Mouse (Mus musculus): ENCODE data around the gene RPS10-NUDT3.
"Not testable (repeated sequence)": the region's sequence is repeated elsewhere in the genome, so short reads cannot be mapped to it uniquely, and the experiment has no call there.

The RPS10-NUDT3 gene

DNA sequence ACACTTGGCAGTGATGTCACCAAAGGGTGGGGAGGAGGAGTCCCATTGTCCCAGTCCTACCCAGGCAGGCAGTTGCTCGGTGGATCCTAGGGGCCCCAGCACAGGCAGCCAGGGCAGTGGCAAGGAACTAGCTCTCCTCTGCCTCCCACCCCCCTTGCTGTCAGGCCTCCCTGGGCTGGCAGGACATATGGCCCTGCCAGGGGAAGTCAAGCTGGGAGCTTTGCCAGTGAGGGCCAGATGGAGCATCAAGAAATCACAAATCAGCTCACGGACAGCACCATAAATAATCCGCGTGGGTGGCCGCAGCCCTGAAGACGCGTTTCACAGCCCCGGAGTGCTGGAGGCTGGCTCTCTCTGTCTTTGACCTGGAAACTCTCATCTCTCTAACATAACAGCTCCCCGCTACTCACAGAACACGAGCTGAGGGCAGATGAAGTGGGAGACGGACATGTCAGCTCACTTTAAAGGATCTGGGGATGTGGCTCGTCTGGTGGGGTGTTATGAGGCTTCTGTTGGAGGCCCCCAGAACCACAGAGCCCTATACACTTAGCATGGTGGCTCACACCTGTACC is 7.6 kb upstream of the RPS10-NUDT3 start:
- no peak for DNase-seq (ENCODE audit: low spot score)

DNA sequence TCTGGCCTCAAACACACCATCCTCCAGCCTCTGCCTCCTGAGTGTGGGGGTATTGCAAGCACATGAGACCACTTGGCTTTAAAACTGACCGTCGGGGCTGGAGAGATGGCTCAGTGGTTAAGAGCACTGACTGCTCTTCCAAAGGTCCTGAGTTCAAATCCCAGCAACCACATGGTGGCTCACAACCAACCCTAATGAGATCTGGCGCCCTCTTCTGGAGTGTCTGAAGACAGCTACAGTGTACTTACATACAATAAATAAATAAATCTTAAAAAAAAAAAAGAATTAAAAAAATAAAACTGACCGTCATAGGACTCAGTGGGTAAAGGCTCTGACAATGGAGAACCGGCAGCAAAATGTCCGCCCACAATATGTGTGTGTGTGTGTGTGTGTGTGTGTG is 4.8 kb upstream of the RPS10-NUDT3 start:
- DNase-seq (ENCODE audit: low spot score), result not testable (repeated sequence)

DNA sequence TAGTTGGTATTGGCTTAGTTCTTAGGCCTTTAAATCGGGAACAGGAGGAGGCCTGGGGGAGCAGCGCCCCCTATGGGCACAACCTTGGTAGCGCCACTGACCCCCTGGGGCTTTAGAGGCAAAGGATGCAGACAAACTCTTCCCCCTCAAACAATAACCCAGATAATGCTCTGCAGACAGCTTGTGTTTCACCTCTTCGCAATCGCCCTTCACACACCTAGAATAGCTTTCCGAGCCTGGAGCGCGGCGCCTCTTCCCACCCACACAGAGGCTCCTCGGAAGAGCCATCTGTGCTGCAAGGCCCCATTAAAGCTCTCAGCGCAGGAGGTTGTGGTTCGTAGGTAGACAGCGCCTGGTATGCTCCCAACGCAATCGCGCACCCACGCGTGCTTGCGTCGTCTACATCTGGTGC is 3.9 kb upstream of the RPS10-NUDT3 start:
- no peak for DNase-seq (ENCODE audit: low spot score)

DNA sequence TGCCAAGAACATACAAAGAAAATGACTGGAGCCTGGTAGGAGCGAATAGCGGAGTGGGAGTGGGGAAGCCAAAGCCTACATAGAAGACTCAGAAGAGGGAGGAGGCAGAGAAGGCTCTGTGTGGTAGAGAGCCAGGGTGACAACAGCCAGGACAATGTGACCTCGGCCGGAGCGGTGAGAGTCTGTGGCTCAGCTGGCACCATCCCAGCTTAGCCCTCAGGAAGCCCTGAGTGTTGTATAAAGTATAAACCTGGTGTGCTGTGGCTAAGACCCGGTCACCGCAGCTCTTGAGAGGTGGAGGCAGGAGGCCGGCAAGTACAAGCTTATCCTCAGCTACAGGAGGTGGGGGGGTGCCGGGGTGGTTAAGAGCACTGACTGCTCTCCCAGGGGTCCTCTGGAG is 2.3 kb upstream of the RPS10-NUDT3 start:
- no peak for DNase-seq (ENCODE audit: low spot score)

DNA sequence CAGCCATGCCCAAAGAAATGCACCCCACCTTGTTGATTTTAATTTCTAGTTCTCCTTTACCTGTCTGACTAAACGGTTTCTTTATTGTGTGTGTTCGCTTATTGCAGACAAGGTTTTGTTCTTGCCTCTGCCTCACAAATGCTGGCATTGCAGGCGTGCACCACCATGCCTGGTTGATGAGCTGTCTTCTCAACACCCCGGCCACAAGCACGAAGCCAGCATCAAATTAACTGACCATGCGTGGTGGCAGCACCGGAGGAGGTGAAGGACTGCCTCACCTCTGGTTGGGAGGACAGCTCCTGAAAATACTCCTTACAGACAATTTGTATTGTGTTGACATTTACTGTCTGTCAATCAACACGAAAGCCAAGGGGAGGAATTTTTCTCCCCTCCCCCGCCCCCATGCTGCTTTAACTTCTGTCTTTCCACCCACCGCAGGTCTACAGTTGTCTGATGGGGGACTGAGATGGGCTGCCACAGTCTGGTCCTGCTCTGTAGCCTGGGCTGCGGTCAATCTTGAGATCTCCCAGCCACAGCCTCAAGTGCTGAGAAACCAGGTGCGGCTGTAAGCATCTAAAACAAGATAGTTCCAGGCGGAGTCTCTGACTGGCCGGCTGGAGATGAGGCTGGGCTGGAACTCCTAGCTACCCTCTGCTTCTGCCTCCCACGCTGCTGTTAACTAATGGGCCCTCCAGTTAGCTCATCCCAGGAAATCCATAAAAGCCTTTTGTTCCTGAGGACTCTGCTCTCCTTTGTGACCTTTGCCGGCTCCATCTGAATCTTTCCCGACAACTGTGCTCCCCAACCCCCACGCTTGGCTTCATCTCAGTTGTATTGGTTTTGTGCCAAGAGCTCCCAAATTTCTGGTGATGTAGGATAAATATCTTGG is 1.4 kb upstream of the RPS10-NUDT3 start, which contains the start of gene Rps10:
Rps10 (minus strand) TSS at position 538 of the 889 bp plus-strand sequence.
- DNase-seq (ENCODE audit: low spot score), result no peak

DNA sequence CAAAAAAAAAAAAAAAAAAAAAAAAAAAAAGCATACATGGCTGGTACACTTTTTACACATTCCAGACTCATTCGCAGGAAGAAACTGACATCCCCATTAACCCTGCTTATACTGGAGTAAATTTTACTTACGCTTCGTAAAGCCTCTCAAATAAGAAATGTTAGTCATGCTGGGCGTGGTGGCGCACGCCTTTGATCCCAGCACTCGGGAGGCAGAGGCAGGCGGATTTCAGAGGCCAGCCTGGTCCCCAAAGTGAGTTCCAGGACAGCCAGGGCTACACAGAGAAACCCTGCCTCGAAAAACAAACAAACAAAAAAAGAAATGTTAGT is 517 bp upstream of the RPS10-NUDT3 start:
- DNase-seq (ENCODE audit: low spot score), result not testable (repeated sequence)

DNA sequence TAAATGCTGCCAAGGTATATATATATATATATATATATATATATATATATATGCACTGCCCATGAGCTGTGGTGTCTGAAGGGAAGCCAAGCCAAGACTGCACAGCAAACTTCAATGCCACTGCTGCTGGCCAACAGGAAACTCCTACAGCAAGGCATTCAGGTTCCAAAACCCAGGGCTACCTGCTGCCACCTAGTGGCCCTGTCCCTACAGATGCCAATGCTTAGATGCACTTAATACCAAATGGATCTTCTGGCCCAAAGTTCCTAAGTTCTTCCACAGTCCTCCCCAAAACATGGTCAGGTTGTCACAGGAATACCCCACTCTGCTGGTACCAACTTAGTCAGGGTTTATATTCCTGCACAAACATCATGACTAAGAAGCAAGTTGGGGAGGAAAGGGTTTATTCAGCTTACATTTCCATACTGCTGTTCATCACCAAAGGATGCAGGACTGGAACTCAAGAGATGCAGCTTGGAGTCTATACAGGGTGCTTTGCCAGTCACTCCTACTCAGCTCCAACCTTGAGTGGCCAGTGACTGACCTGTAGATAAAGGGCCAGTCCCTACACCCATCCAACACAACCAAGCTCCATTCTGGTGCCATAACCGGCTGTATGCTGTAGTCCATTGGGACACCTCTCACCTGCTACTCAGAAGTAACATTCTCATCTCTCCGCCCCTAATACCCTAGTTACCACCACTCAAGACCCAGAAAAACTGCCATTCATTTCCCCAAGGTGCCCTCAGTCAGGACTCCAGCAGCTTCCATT is 5.6 kb downstream of the RPS10-NUDT3 start:
- peak; percentile 81 for DNase-seq (ENCODE audit: low spot score)

DNA sequence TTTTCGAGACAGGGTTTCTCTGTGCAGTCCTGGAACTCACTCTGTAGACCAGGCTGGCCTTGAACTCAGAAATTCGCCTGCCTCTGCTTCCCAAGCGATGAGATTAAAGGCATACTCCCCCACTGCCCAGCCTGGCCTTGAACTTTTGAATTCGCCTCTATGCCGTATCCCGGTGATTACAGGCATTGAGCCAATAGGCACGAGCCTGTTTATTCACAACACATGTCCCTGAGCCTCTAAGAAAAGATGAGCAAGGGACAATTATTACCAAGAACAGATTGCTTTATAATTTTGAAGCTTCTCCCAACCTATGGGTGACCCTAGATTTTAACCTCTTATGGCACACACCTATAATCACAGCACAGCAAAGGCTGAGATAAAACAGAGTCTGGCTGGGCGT is 6.6 kb downstream of the RPS10-NUDT3 start:
- no peak for DNase-seq (ENCODE audit: low spot score)

DNA sequence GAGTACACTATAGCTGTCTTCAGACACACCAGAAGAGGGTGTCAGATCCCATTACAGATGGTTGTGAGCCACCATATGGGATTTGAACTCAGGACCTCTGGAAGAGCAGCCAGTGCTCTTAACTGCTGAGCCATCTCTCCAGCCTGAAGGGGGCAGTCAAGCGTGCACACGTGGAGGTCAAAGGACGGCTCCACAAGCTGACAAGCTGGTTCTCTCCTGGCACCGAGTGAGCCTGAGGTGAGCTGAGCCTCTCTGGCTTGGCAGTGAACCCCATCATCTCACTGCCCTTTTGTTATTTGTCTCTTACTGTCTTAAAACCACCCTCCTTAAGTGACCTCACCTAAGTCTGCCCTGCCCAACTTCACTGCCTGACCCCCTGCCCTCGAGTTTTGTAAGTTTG is 7.6 kb downstream of the RPS10-NUDT3 start:
- DNase-seq (ENCODE audit: low spot score), result no peak

DNA sequence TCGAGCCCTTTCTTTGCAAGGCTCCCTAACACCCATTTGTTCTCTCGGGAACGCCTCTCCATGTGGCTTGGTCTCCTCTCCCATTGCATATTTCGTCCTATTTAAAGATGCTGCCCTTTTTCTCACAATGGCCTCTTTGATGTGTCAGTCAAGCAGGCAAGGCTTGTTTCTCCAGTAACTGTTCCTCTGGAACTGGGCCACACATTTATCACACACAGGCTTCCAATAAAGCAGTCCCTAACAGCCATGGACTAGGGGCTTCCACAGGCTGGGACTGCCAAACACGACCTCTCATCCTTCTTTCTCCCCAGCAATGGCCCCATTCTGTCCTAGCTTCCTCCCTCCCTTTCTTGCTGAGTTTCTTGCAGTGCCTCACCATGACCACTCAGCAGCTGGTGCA is 8.3 kb downstream of the RPS10-NUDT3 start:
- no peak for DNase-seq (ENCODE audit: low spot score)

DNA sequence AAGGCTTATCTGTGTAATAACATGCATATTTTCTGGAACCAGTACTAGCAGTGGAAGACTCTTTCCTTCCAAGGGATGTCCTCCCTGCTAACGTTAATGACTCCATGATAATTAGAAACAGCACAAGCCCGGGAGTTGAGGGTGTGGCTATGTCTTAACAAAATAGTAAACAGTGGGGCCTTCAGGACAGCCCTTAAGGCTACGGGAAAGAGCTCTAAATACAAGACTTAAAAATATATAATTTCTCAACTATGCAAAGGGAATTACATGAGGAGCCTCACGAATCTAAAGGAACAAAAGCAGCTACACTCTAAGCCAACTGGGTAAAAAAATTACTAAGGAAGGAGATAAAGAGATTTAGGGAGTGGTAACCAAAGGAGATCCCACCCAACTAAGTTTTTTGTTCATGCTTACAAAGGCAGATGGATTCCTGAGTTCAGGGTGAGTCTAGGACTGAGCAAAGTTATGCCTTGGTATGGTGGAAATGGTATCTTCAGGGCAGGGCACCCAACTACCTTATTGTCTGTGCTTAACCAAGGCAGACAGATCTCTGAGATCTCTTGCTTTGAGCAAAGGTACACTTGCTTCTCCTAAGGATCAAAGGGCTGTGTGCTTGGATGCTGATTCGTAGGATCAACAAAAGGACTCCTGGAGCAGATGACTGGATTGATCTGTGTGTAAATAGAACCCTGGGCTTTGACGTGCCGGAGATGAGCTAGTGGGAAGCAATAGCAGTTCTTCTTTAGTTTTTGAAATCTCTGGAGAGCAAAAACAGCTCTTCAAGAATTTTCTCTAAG is 9.4 kb downstream of the RPS10-NUDT3 start:
- no peak for DNase-seq (ENCODE audit: low spot score)

DNA sequence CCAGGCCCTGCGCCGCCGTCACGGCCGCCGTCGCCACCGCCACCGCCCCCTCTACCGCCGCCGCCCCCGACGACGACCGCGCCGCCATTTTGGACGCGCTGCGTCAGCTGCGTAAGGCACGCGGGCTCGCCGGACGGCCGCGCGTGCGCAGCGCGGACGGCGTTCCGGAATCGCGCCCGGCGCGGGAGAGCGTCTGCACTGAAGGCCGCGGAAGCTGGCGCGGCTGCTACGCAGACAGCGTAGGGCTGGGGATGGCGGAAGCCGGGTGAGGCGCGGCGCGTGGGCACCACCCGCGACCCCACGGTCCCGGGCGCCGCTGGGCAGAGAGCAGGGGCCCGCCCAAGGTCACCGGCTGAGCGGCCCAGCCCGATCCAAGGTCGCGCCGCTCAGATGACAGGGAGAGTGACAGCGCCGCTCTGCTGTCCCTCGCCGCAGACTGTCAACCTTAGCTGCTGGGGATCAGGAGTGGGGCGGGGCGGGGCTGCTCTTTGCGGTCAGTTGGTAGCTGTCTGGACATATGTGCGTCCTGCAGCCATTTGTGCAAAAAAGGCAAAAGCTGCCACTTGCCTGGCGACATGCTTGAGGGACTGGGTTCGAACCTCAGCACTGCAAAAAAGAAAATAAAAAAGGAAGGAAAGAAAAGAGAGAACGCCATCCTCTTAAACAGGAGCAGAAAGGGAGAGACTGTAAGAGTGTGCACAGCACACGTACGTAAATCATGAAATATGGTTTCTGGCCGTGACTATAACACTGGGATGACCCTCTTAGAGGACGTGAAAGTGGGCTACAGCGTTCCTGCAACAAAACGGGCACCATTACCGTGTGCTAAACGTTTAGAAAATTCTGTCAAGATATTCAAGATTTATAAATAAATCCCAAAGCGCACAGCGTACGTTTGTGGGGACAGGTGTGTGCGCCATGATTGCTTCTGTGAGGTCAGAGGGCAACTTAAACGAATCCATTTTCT is 11.4 kb downstream of the RPS10-NUDT3 start, which contains the start of gene Nudt3:
Nudt3 (minus strand) TSS at position 136 of the 967 bp plus-strand sequence.
- DNase-seq (ENCODE audit: low spot score), result peak; percentile 88

DNA sequence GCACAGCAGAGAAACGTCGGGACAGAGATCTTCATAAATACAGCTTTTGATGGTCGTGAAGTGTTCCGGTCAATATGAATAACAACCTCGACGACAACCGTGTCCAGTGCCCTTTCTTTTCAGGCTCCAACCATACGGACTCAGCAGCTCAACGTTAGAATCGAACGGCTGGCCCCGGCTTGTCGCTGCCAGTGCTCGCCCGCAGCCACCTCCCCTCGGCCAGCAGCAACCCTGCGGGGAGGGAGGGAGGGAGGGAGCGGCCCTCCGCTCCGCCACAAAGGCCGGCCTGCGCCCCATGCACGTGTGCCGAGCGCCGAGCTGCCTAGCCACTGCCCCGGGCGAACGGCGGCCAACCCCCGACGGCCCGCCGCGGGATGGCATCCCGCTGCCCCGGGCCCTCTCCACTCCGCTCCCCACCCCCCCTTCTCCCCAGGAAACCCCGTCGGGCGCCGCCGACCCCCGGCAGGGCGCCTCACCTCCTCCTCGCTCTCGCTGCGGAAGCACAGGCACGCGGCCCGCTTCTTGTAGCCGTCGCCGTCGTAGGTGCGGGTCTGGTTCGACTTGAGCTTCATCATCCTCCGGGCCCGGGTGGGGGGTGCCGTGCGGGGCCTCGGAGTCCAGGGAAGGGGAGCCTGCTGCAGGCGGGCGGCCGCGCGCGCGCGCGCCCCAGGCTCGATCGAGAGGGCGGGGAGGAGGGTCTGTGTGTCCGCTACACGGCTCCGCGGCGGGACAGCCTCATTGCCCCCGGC is 12.2 kb downstream of the RPS10-NUDT3 start:
- peak; percentile 26 for DNase-seq (ENCODE audit: low spot score)

DNA sequence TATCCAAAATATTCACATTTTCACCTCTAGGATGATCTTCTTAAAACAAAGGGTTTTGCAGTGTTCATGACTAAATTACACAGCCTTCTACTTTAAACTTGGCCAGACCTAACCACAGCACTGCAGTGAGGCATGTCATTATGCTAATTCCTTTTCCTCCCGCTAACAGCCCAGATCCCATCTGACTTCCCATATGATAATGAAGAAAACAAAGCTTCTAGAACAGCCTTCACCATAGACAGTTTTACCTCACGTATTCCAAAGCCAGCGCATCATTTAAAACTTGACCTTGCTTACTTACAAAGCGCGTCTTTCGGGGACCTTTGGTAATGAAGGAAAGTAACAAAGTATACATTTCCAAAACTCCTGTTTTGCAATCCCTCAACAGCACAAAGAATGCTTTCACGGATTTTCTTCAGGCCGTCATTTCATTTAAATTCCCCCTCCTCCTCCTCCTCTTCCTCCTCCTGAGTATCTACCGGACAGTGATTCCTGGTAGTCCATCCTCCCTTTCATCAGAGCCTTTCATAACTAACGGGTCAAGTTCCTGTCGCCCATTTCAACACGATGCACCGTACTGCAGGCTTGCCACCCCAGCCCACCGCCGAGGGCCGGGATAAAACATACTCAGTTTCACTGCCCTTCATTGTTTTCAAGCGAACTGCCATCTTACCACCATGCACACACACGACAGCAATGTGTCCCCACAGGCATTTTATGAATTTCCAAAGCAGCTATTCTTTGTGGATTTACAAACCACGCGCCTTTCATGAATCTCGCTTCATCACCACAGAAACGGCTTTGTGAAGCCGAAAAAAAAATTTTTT is 13.1 kb downstream of the RPS10-NUDT3 start:
- DNase-seq (ENCODE audit: low spot score), result no peak

DNA sequence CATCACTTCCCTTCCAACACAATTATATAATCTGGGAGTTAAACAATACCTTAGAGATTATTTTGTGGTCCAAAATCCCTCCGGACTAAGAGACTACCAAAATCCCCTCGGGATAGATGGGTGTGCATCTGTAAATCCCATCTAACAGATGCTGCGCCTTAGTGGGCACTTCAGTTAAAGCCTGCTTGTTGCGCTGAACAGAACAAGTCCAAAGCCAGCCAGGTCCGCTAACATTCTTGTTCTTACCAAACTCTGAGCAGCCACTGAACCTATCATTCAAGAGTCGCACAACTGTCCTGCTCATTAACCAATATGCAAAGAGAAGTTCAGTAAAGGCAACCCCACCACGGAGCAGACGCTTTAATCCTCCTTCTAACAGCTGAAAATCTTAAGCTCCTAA is 13.9 kb downstream of the RPS10-NUDT3 start:
- DNase-seq (ENCODE audit: low spot score), result no peak

DNA sequence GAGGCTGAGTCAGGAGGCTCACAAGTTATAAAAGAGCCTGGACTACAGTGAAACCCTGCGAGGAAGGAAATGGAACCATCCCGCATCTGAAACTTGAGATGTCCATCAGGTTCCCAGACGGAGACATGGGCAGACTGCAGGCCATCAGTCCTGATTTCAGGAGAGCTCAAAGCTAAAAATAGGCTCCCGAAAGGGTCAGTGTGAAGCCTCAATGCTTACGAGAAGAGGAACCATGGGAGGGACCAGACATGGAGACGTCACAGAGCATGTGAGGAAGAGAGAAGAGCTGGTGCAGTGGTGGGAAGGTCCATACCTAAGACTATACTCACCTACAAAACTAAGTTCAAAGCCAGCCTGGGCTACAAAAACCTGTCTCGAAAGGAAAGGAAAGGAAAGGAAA is 19.6 kb downstream of the RPS10-NUDT3 start:
- DNase-seq (ENCODE audit: low spot score), result no peak

DNA sequence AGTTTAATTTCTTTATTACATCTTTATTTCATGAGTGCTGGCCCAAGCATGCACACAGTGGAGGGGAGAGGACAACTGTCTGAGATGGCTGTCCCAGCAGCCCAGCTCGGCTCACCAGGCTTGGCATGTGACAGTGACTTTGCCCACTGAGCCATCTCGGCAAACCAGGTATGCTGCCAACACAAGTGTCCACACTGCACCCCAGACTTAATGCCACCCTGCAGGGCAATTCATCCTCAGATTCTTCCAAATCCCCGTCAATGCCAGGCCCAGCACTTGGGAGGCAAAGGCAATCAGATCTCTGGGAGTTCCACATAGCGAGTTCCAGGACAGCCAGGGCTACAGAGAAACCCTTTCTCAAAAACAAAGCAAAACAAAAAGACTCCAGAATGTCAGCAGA is 22.0 kb downstream of the RPS10-NUDT3 start:
- no peak for DNase-seq (ENCODE audit: low spot score)

DNA sequence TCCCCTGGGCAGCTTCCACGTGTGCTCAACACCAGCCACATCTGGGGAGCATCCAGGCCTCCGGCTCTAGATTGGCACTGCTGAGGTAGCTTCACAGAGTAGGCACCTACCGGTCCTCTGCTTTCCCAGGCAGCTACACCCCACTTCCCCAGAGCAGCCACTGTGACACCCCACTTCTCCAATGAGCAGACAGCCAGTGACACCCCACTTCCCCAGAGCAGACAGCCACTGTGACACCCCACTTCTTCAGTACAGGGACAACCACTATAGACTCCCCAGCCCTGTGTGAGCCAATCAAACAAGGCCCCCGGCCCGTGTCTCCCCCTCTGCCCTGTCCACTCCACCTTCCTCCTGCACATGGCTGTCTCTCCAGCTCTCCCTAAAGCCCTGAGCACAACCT is 23.0 kb downstream of the RPS10-NUDT3 start:
- no peak for DNase-seq (ENCODE audit: low spot score)

DNA sequence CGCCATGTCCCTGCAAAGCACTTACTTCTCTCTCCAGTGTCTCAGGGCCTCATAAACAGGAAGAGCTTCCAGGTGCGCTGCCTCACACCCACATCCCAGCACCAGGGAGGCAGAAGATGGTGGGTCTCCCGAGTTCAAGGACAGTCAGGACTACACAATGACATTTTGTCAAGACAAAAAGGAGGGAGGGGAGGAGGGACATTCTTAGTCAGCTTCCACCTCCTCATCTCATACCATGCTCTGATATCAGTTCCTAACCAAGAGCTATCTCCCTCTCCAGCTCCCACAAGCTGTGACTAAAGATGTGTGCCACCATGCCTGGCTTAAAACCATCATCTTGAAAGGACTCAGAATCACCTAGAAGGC is 23.5 kb downstream of the RPS10-NUDT3 start:
- DNase-seq (ENCODE audit: low spot score), result no peak
